Mouse (Mus musculus): ENCODE data around the gene Med17.

GRCm38 (mm10) chr9:15263487-15263886, 16.2 kb downstream of the Med17 start:
- TF ChIP-seq CTCF (conservative IDR thresholded peaks at IDR 0.05; ENCODE audit: insufficient read depth, insufficient read length, low read depth, low read length) (no peak), POLR2A (IDR thresholded peaks at IDR 0.05; ENCODE audit: low read depth, low read length) (no peak)
